Mouse (Mus musculus): ENCODE data around the gene Sorcs1.

- TF ChIP-seq CTCF (IDR thresholded peaks at IDR 0.05; ENCODE audit: control insufficient read depth, insufficient read depth, insufficient read length): no peak
- TF ChIP-seq CEBPB (IDR thresholded peaks at IDR 0.05; ENCODE audit: low read depth): no peak
- no peak for TF ChIP-seq MAX (IDR thresholded peaks at IDR 0.05)
These were observed 282.7 kb downstream of the Sorcs1 start for GRCm38 (mm10) chr19:50395731-50396130.

All from C2C12 (cell line).